Mouse (Mus musculus) ES-Bruce4 (cell line): Measurements from ENCODE around the gene Zfp385b.

Experiments
- CTCF ChIP-seq: IDR thresholded peaks from one replicate; pipeline ENCODE4 v1.8.1; 2011; ENCODE audit warnings: low read depth, low read length
- POLR2A ChIP-seq: IDR thresholded peaks from one replicate; pipeline ENCODE4 v1.8.1; 2011; ENCODE audit warnings: low read length; ENCODE audit not compliant: insufficient read depth

- TF ChIP-seq CTCF (no peak), POLR2A (no peak)
Measured at GRCm38 (mm10) chr2:77703080-77703479, 116.4 kb downstream of the Zfp385b start.
